Mouse (Mus musculus) forebrain, embryonic 11.5 days (tissue): ENCODE measurements at regions not wholly inside any gene's neighbourhood (a gene's known extent, or its start where the extent isn't known, plus 50 kb on each side); places are given as distances from the start of the nearest gene placed in this dataset.

ENCODE experiments used
- ATAC-seq: fragments of 200-750 bp; cut with Nextera tagmentation; replicated peaks from 2 replicates; pipeline ENCODE4 v1.8.0; 2017; ENCODE audit warnings: moderate TSS enrichment; ENCODE audit not compliant: low FRiP score
- DNase-seq: peaks from one replicate; pipeline ENCODE4 v3.0.0-alpha.2; 2017; ENCODE audit warnings: low spot score
- H3K27ac ChIP-seq: fragments of 300-500 bp; sonication (generic); 2 replicates; pipeline ENCODE4 v1.5.1; 2014; ENCODE audit warnings: low read depth, low read length
- H3K27me3 ChIP-seq: fragments of 300-500 bp; sonication (generic); 2 replicates; pipeline ENCODE4 v1.6.1; 2014; ENCODE audit warnings: mild to moderate bottlenecking, low read length, mixed read lengths; ENCODE audit not compliant: control insufficient read depth, insufficient read depth
- H3K36me3 ChIP-seq: fragments of 300-500 bp; sonication (generic); 2 replicates; pipeline ENCODE4 v1.6.1; 2014; ENCODE audit warnings: mild to moderate bottlenecking, low read length, moderate library complexity, mixed read lengths; ENCODE audit not compliant: control insufficient read depth, insufficient read depth
- H3K4me1 ChIP-seq: fragments of 300-500 bp; sonication (generic); replicated peaks from 2 replicates; pipeline ENCODE4 v1.6.1; 2014; ENCODE audit warnings: low read length, mixed read lengths; ENCODE audit not compliant: control insufficient read depth, insufficient read depth
- H3K4me2 ChIP-seq: fragments of 300-500 bp; sonication (generic); 2 replicates; pipeline ENCODE4 v1.6.1; 2014; ENCODE audit warnings: low read depth, mild to moderate bottlenecking, low read length, moderate library complexity, mixed read lengths; ENCODE audit not compliant: severe bottlenecking
- H3K4me3 ChIP-seq: fragments of 300-500 bp; sonication (generic); 2 replicates; pipeline ENCODE4 v1.5.1; 2014; ENCODE audit warnings: low read depth, low read length
- H3K9ac ChIP-seq: fragments of 300-500 bp; sonication (generic); 2 replicates; pipeline ENCODE4 v1.6.1; 2014; ENCODE audit warnings: low read length
- H3K9me3 ChIP-seq: fragments of 300-500 bp; sonication (generic); 2 replicates; pipeline ENCODE4 v1.6.1; 2016; ENCODE audit warnings: low read length, mixed read lengths; ENCODE audit not compliant: control insufficient read depth
- WGBS: fragments of 180-500 bp; shearing (Covaris S2); extraction: QIAGEN DNeasy Blood & Tissue Kit; methylation state at CpG from one replicate; pipeline ENCODE4 v1.1.7; 2014; 5-methylcytosine and 5-hydroxymethylcytosine counted together

GRCm38 (mm10) chr8:49175386-49175785, 331.6 kb upstream of the Tenm3 start:
- H3K36me3 ChIP-seq: no peaks in the 10 kb centered on the region
- no peak overlapping the region for H3K4me3 ChIP-seq
- whole genome bisulfite sequencing: 87% methylated on average over 4 of the region's 4 CpGs
- no peaks in the 10 kb centered on the region for H3K27me3 ChIP-seq
- H3K9ac ChIP-seq: no peak overlapping the region
- no peaks in the 10 kb centered on the region for H3K9me3 ChIP-seq
- ATAC-seq: no peak
- H3K4me1 ChIP-seq: no peaks in the 10 kb centered on the region
- no peak overlapping the region for H3K4me2 ChIP-seq
- DNase-seq: no peak
- no peak overlapping the region for H3K27ac ChIP-seq

GRCm38 (mm10) chr8:49174956-49175355, 331.2 kb upstream of the Tenm3 start:
- no peaks in the 10 kb centered on the region for H3K9me3 ChIP-seq
- no peaks in the 10 kb centered on the region for H3K36me3 ChIP-seq
- H3K4me3 ChIP-seq: no peak overlapping the region
- H3K9ac ChIP-seq: no peak overlapping the region
- no peak overlapping the region for H3K27ac ChIP-seq
- no peak for ATAC-seq
- no peaks in the 10 kb centered on the region for H3K4me1 ChIP-seq
- no peak for DNase-seq
- 89% methylated on average over 2 of the region's 2 CpGs for WGBS
- no peaks in the 10 kb centered on the region for H3K27me3 ChIP-seq
- H3K4me2 ChIP-seq: no peak overlapping the region

GRCm38 (mm10) chr8:49159318-49159717, 315.6 kb upstream of the Tenm3 start:
- 85% methylated on average over 4 of the region's 4 CpGs for WGBS
- Histone ChIP-seq H3K4me2 (no peak overlapping the region), H3K27ac (no peak overlapping the region), H3K9ac (no peak overlapping the region), H3K4me1 (no peaks in the 10 kb centered on the region), H3K4me3 (no peak overlapping the region), H3K36me3 (no peaks in the 10 kb centered on the region), H3K9me3 (no peaks in the 10 kb centered on the region), H3K27me3 (no peaks in the 10 kb centered on the region)
- no peak for DNase-seq
- no peak for ATAC-seq

- Histone ChIP-seq H3K4me1 (no peaks in the 10 kb centered on the region), H3K4me3 (no peak overlapping the region), H3K27me3 (no peaks in the 10 kb centered on the region), H3K4me2 (no peak overlapping the region), H3K36me3 (no peaks in the 10 kb centered on the region), H3K27ac (no peak overlapping the region), H3K9ac (no peak overlapping the region), H3K9me3 (no peaks in the 10 kb centered on the region)
- DNase-seq (no peak), ATAC-seq (no peak)
- 86% methylated on average over 4 of the region's 4 CpGs for WGBS
Observed at GRCm38 (mm10) chr8:49158201-49158600, 314.4 kb upstream of the Tenm3 start.

- H3K27ac ChIP-seq: no peak overlapping the region
- H3K27me3 ChIP-seq: no peaks in the 10 kb centered on the region
- H3K4me2 ChIP-seq: no peak overlapping the region
- no peak overlapping the region for H3K9ac ChIP-seq
- no peaks in the 10 kb centered on the region for H3K4me1 ChIP-seq
- no peaks in the 10 kb centered on the region for H3K36me3 ChIP-seq
- H3K9me3 ChIP-seq: no peaks in the 10 kb centered on the region
- 90% methylated on average over 10 of the region's 10 CpGs for WGBS
- H3K4me3 ChIP-seq: no peak overlapping the region
- DNase-seq (no peak), ATAC-seq (no peak)
Observed at GRCm38 (mm10) chr8:49136503-49137044, 292.8 kb upstream of the Tenm3 start.

GRCm38 (mm10) chr8:49109095-49109494, 265.3 kb upstream of the Tenm3 start:
- WGBS: 87% methylated on average over 6 of the region's 6 CpGs
- Histone ChIP-seq H3K4me1 (no peaks in the 10 kb centered on the region), H3K4me3 (no peak overlapping the region), H3K9ac (no peak overlapping the region), H3K27ac (no peak overlapping the region), H3K27me3 (no peaks in the 10 kb centered on the region), H3K36me3 (no peaks in the 10 kb centered on the region), H3K9me3 (no peaks in the 10 kb centered on the region), H3K4me2 (no peak overlapping the region)
- ATAC-seq (no peak), DNase-seq (no peak)

- WGBS: 64% methylated on average over 4 of the region's 4 CpGs
- Histone ChIP-seq H3K4me2 (no peak overlapping the region), H3K27me3 (no peaks in the 10 kb centered on the region), H3K9ac (no peak overlapping the region), H3K9me3 (no peaks in the 10 kb centered on the region), H3K4me1 (no peaks in the 10 kb centered on the region), H3K27ac (no peak overlapping the region), H3K4me3 (no peak overlapping the region), H3K36me3 (no peaks in the 10 kb centered on the region)
- ATAC-seq (no peak), DNase-seq (no peak)
Observed at GRCm38 (mm10) chr8:49108665-49109064, 264.9 kb upstream of the Tenm3 start.

GRCm38 (mm10) chr8:49106531-49106930, 262.8 kb upstream of the Tenm3 start:
- ATAC-seq (no peak), DNase-seq (no peak)
- no peak overlapping the region for H3K27ac ChIP-seq
- H3K9ac ChIP-seq: no peak overlapping the region
- H3K4me3 ChIP-seq: no peak overlapping the region
- H3K4me2 ChIP-seq: no peak overlapping the region
- H3K36me3 ChIP-seq: no peaks in the 10 kb centered on the region
- H3K27me3 ChIP-seq: no peaks in the 10 kb centered on the region
- 86% methylated on average over 3 of the region's 3 CpGs for WGBS
- no peaks in the 10 kb centered on the region for H3K4me1 ChIP-seq
- no peaks in the 10 kb centered on the region for H3K9me3 ChIP-seq

- Histone ChIP-seq H3K4me2 (no peak overlapping the region), H3K36me3 (no peaks in the 10 kb centered on the region), H3K27ac (no peak overlapping the region), H3K9ac (no peak overlapping the region), H3K9me3 (no peaks in the 10 kb centered on the region), H3K4me1 (no peaks in the 10 kb centered on the region), H3K27me3 (no peaks in the 10 kb centered on the region), H3K4me3 (no peak overlapping the region)
- DNase-seq (no peak), ATAC-seq (no peak)
- WGBS: 65% methylated on average over 7 of the region's 7 CpGs
Observed at GRCm38 (mm10) chr8:49101156-49101555, 257.4 kb upstream of the Tenm3 start.
